Mouse (Mus musculus) stomach, embryonic 16.5 days (tissue): ENCODE measurements at regions not wholly inside any gene's neighbourhood (a gene's known extent, or its start where the extent isn't known, plus 50 kb on each side); places are given as distances from the start of the nearest gene placed in this dataset.

Experiments used
- ATAC-seq: fragments of 200-750 bp; cut with Nextera tagmentation; 2 replicates; pipeline ENCODE4 v1.8.0; 2017; ENCODE audit warnings: moderate number of reproducible peaks, moderate TSS enrichment; ENCODE audit not compliant: insufficient read depth, low FRiP score
- H3K27ac ChIP-seq: fragments of 300-500 bp; sonication (generic); 2 replicates; pipeline ENCODE4 v1.5.1; 2014; ENCODE audit warnings: low read length
- H3K27me3 ChIP-seq: fragments of 300-500 bp; sonication (generic); 2 replicates; pipeline ENCODE4 v1.6.1; 2014; ENCODE audit warnings: low read length, control low read depth, mixed read lengths; ENCODE audit not compliant: control insufficient read depth, insufficient read depth
- H3K36me3 ChIP-seq: fragments of 300-500 bp; sonication (generic); 2 replicates; pipeline ENCODE4 v1.6.1; 2014; ENCODE audit warnings: low read length; ENCODE audit not compliant: control insufficient read depth, insufficient read depth
- H3K4me1 ChIP-seq: fragments of 300-500 bp; sonication (generic); 2 replicates; pipeline ENCODE4 v1.6.1; 2014; ENCODE audit warnings: low read length, control low read depth, mixed read lengths; ENCODE audit not compliant: control insufficient read depth, insufficient read depth
- H3K4me2 ChIP-seq: fragments of 300-500 bp; sonication (generic); 2 replicates; pipeline ENCODE4 v1.6.1; 2014; ENCODE audit warnings: low read depth, low read length, mixed read lengths
- H3K4me3 ChIP-seq: fragments of 300-500 bp; sonication (generic); replicated peaks from 2 replicates; pipeline ENCODE4 v1.5.1; 2014; ENCODE audit warnings: mild to moderate bottlenecking, low read length
- H3K9ac ChIP-seq: fragments of 300-500 bp; sonication (generic); 2 replicates; pipeline ENCODE4 v1.6.1; 2014; ENCODE audit warnings: low read length
- H3K9me3 ChIP-seq: fragments of 300-500 bp; sonication (generic); replicated peaks from 2 replicates; pipeline ENCODE4 v1.6.1; 2016; ENCODE audit warnings: low read length, control low read depth; ENCODE audit not compliant: control insufficient read depth
- WGBS: fragments of 180-500 bp; shearing (Covaris S2); extraction: QIAGEN DNeasy Blood & Tissue Kit; methylation state at CpG from one replicate; pipeline ENCODE4 v1.1.7; 2014; 5-methylcytosine and 5-hydroxymethylcytosine counted together

GRCm38 (mm10) chr15:94219907-94220306 lies 245.3 kb downstream of the Adamts20 start:
- ATAC-seq: no peak
- no peak overlapping the region for H3K9ac ChIP-seq
- H3K4me2 ChIP-seq: no peak overlapping the region
- no peaks in the 10 kb centered on the region for H3K9me3 ChIP-seq
- H3K4me1 ChIP-seq: 0 out of 2 replicates have a peak, but pooled peaks cover 3% of the 10 kb centered on the region
- 55% methylated on average over 5 of the region's 5 CpGs for WGBS
- no peak overlapping the region for H3K27ac ChIP-seq
- no peaks in the 10 kb centered on the region for H3K27me3 ChIP-seq
- H3K4me3 ChIP-seq: no peak overlapping the region
- H3K36me3 ChIP-seq: no peaks in the 10 kb centered on the region

- no peaks in the 10 kb centered on the region for H3K9me3 ChIP-seq
- no peak for ATAC-seq
- H3K4me3 ChIP-seq: no peak overlapping the region
- no peak overlapping the region for H3K27ac ChIP-seq
- no peak overlapping the region for H3K4me2 ChIP-seq
- WGBS: 75% methylated on average over 2 of the region's 2 CpGs
- no peaks in the 10 kb centered on the region for H3K27me3 ChIP-seq
- no peaks in the 10 kb centered on the region for H3K4me1 ChIP-seq
- H3K9ac ChIP-seq: no peak overlapping the region
- no peaks in the 10 kb centered on the region for H3K36me3 ChIP-seq
Measured at GRCm38 (mm10) chr15:94216703-94217102, 248.5 kb downstream of the Adamts20 start.

- Histone ChIP-seq H3K4me1 (no peaks in the 10 kb centered on the region), H3K4me2 (no peak overlapping the region), H3K4me3 (no peak overlapping the region), H3K27ac (no peak overlapping the region), H3K9ac (no peak overlapping the region), H3K9me3 (no peaks in the 10 kb centered on the region), H3K36me3 (no peaks in the 10 kb centered on the region), H3K27me3 (no peaks in the 10 kb centered on the region)
- ATAC-seq: no peak
- 18% methylated on average over 9 of the region's 9 CpGs for WGBS
Measured at GRCm38 (mm10) chr15:94214440-94214839, 250.8 kb downstream of the Adamts20 start.

- no peak overlapping the region for H3K4me3 ChIP-seq
- H3K9me3 ChIP-seq: no peaks in the 10 kb centered on the region
- no peaks in the 10 kb centered on the region for H3K27me3 ChIP-seq
- H3K27ac ChIP-seq: no peak overlapping the region
- WGBS: 16% methylated on average over 4 of the region's 4 CpGs
- no peaks in the 10 kb centered on the region for H3K36me3 ChIP-seq
- ATAC-seq: no peak
- no peak overlapping the region for H3K4me2 ChIP-seq
- H3K9ac ChIP-seq: no peak overlapping the region
- H3K4me1 ChIP-seq: 0 out of 2 replicates have a peak, but pooled peaks cover 3% of the 10 kb centered on the region
Measured at GRCm38 (mm10) chr15:94213393-94213792, 251.8 kb downstream of the Adamts20 start.

- no peaks in the 10 kb centered on the region for H3K9me3 ChIP-seq
- 0 out of 2 replicates have a peak, but pooled peaks cover 3% of the 10 kb centered on the region for H3K4me1 ChIP-seq
- no peak overlapping the region for H3K4me2 ChIP-seq
- H3K27me3 ChIP-seq: no peaks in the 10 kb centered on the region
- no peak overlapping the region for H3K4me3 ChIP-seq
- peak overlapping the region; percentile 55 for H3K27ac ChIP-seq
- H3K36me3 ChIP-seq: no peaks in the 10 kb centered on the region
- H3K9ac ChIP-seq: no peak overlapping the region
- no peak for ATAC-seq
- 34% methylated on average over 1 of the region's 1 CpGs for WGBS
Measured at GRCm38 (mm10) chr15:94208476-94208875, 256.7 kb downstream of the Adamts20 start.

GRCm38 (mm10) chr15:94206454-94206853 lies 258.8 kb downstream of the Adamts20 start:
- 0 out of 2 replicates have a peak, but pooled peaks cover 3% of the 10 kb centered on the region for H3K4me1 ChIP-seq
- no peak overlapping the region for H3K9ac ChIP-seq
- ATAC-seq: no peak
- 84% methylated on average over 8 of the region's 8 CpGs for WGBS
- no peaks in the 10 kb centered on the region for H3K36me3 ChIP-seq
- H3K9me3 ChIP-seq: no peaks in the 10 kb centered on the region
- no peaks in the 10 kb centered on the region for H3K27me3 ChIP-seq
- no peak overlapping the region for H3K4me2 ChIP-seq
- no peak overlapping the region for H3K4me3 ChIP-seq
- no peak overlapping the region for H3K27ac ChIP-seq

- Histone ChIP-seq H3K36me3 (no peaks in the 10 kb centered on the region), H3K27me3 (no peaks in the 10 kb centered on the region), H3K4me1 (0 out of 2 replicates have a peak, but pooled peaks cover 3% of the 10 kb centered on the region), H3K27ac (no peak overlapping the region), H3K4me2 (no peak overlapping the region), H3K9ac (no peak overlapping the region), H3K9me3 (no peaks in the 10 kb centered on the region), H3K4me3 (no peak overlapping the region)
- 63% methylated on average over 11 of the region's 11 CpGs for WGBS
- ATAC-seq: no peak
Measured at GRCm38 (mm10) chr15:94205309-94205893, 259.8 kb downstream of the Adamts20 start.

GRCm38 (mm10) chr15:94190081-94190488 lies 275.1 kb downstream of the Adamts20 start:
- Histone ChIP-seq H3K27me3 (no peaks in the 10 kb centered on the region), H3K9ac (no peak overlapping the region), H3K4me3 (no peak overlapping the region), H3K4me1 (no peaks in the 10 kb centered on the region), H3K9me3 (no peaks in the 10 kb centered on the region), H3K27ac (no peak overlapping the region), H3K36me3 (no peaks in the 10 kb centered on the region), H3K4me2 (no peak overlapping the region)
- no peak for ATAC-seq
- WGBS: 41% methylated on average over 7 of the region's 7 CpGs

GRCm38 (mm10) chr15:94187588-94187987 lies 277.6 kb downstream of the Adamts20 start:
- Histone ChIP-seq H3K36me3 (no peaks in the 10 kb centered on the region), H3K4me1 (no peaks in the 10 kb centered on the region), H3K27me3 (no peaks in the 10 kb centered on the region), H3K4me2 (no peak overlapping the region), H3K9ac (no peak overlapping the region), H3K9me3 (no peaks in the 10 kb centered on the region), H3K27ac (no peak overlapping the region), H3K4me3 (no peak overlapping the region)
- no peak for ATAC-seq
- 65% methylated on average over 4 of the region's 4 CpGs for WGBS
